Mouse (Mus musculus): ENCODE measurements around the gene Fosl2.
"Not testable (repeated sequence)": the region's sequence is repeated elsewhere in the genome, so short reads cannot be mapped to it uniquely, and the experiment has no call there.

Fosl2 gene

GRCm38 (mm10) chr5:32178720-32179119, 43.1 kb downstream of the Fosl2 start:
- DNase-seq (ENCODE audit: low read depth, low spot score), result not testable (repeated sequence)

- DNase-seq (ENCODE audit: low read depth, low spot score), result no peak
Measured at GRCm38 (mm10) chr5:32182885-32183629, 47.5 kb downstream of the Fosl2 start.

GRCm38 (mm10) chr5:32187717-32188116, 52.1 kb downstream of the Fosl2 start:
- DNase-seq (ENCODE audit: low read depth, low spot score), result no peak

GRCm38 (mm10) chr5:32191259-32191658, 55.7 kb downstream of the Fosl2 start:
- no peak for DNase-seq (ENCODE audit: low read depth, low spot score)

GRCm38 (mm10) chr5:32192016-32192845, 56.6 kb downstream of the Fosl2 start:
- no peak for DNase-seq (ENCODE audit: low read depth, low spot score)

- no peak for DNase-seq (ENCODE audit: low read depth, low spot score)
Measured at GRCm38 (mm10) chr5:32194236-32194635, 58.6 kb downstream of the Fosl2 start.

- DNase-seq (ENCODE audit: low read depth, low spot score), result no peak
Measured at GRCm38 (mm10) chr5:32195857-32196609, 60.4 kb downstream of the Fosl2 start.

- DNase-seq (ENCODE audit: low read depth, low spot score), result peak; percentile 66
Measured at GRCm38 (mm10) chr5:32197698-32198097, 62.1 kb downstream of the Fosl2 start.

GRCm38 (mm10) chr5:32199136-32199535, 63.5 kb downstream of the Fosl2 start:
- DNase-seq (ENCODE audit: low read depth, low spot score), result no peak

- DNase-seq (ENCODE audit: low read depth, low spot score), result no peak
Measured at GRCm38 (mm10) chr5:32199594-32199993, 64.0 kb downstream of the Fosl2 start.

- DNase-seq (ENCODE audit: low read depth, low spot score), result no peak
Measured at GRCm38 (mm10) chr5:32204653-32205052, 69.1 kb downstream of the Fosl2 start.

- DNase-seq (ENCODE audit: low read depth, low spot score), result no peak
Measured at GRCm38 (mm10) chr5:32206726-32207125, 71.1 kb downstream of the Fosl2 start.

All from retina, postnatal 7 days (tissue).